Mouse (Mus musculus): ENCODE measurements around the gene Bpifb6.

DNA sequence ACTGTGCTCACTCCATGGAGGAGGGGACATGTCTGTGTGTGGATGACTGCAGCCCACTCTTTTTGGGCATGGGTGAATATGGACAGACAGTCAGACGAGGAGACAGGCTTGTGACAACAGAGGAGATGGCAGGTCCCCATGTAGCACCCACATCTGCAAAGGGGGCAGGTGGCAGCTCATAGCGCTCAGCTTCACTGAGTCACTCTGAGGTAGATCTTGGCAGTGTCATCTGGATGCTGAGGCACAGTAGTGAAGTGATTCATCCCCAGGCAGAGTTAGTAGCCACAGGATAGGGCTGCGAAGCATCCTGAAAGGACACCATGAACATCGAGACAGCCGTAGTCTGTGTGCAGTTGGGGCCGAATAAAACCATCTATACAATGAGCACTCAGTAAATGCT, 21.1 kb downstream of the Bpifb6 start:
- TF ChIP-seq POLR2A (IDR thresholded peaks at IDR 0.05; ENCODE audit: low read depth, low read length): no peak
- no peak for TF ChIP-seq CTCF (IDR thresholded peaks at IDR 0.05; ENCODE audit: extremely low read depth, insufficient read depth, insufficient read length, insufficient replicate concordance)
